Mouse (Mus musculus) spleen, adult 2 months (tissue): ENCODE results near the gene Snx13.

Experiments used
- CTCF ChIP-seq: fragments of 200-500 bp; IDR thresholded peaks from 2 replicates; pipeline ENCODE4 v1.5.1; 2011; ENCODE audit warnings: mild to moderate bottlenecking, inconsistent platforms; ENCODE audit not compliant: insufficient read depth, insufficient read length, insufficient replicate concordance; ENCODE audit errors: extremely low read depth
- POLR2A ChIP-seq: fragments of 200-500 bp; IDR thresholded peaks from 2 replicates; pipeline ENCODE4 v1.6.1; 2011; ENCODE audit warnings: low read depth, low read length, inconsistent platforms

GRCm38 (mm10) chr12:35000323-35000722 lies 46.7 kb upstream of the Snx13 start:
- TF ChIP-seq POLR2A (no peak), CTCF (no peak)
